Mouse (Mus musculus) embryonic facial prominence, embryonic 14.5 days (tissue): Measurements from ENCODE around the gene Rassf4. TPM values are rescaled to one million over a fixed set of nuclear protein-coding genes. Genes with fewer than 3 reads are reported as not detected.

Experiments
- ATAC-seq: fragments of 200-750 bp; cut with Nextera tagmentation; 2 replicates; pipeline ENCODE4 v1.8.0; 2017; ENCODE audit warnings: low read depth, moderate number of reproducible peaks, moderate TSS enrichment
- DNase-seq: peaks from one replicate; pipeline ENCODE4 v3.0.0-alpha.2; 2015; ENCODE audit warnings: low spot score
- H3K27ac ChIP-seq: fragments of 300-500 bp; sonication (generic); replicated peaks from 2 replicates; pipeline ENCODE4 v1.5.1; 2014; ENCODE audit warnings: low read depth, mild to moderate bottlenecking, low read length, moderate library complexity
- H3K27me3 ChIP-seq: fragments of 300-500 bp; sonication (generic); replicated peaks from 2 replicates; pipeline ENCODE4 v1.6.1; 2014; ENCODE audit warnings: low read length; ENCODE audit not compliant: control insufficient read depth, insufficient read depth
- H3K36me3 ChIP-seq: fragments of 300-500 bp; sonication (generic); 2 replicates; pipeline ENCODE4 v1.6.1; 2014; ENCODE audit warnings: low read length, mixed read lengths; ENCODE audit not compliant: control insufficient read depth, insufficient read depth
- H3K4me1 ChIP-seq: fragments of 300-500 bp; sonication (generic); 2 replicates; pipeline ENCODE4 v1.6.1; 2014; ENCODE audit warnings: antibody characterized with exemption, low read length; ENCODE audit not compliant: control insufficient read depth, insufficient read depth
- H3K4me2 ChIP-seq: fragments of 300-500 bp; sonication (generic); 2 replicates; pipeline ENCODE4 v1.6.1; 2014; ENCODE audit warnings: low read depth, mild to moderate bottlenecking, low read length, moderate library complexity, mixed read lengths
- H3K4me3 ChIP-seq: fragments of 300-500 bp; sonication (generic); 2 replicates; pipeline ENCODE4 v1.5.1; 2014; ENCODE audit warnings: low read depth, mild to moderate bottlenecking, low read length
- H3K9ac ChIP-seq: fragments of 300-500 bp; sonication (generic); 2 replicates; pipeline ENCODE4 v1.6.1; 2014; ENCODE audit warnings: low read depth, mild to moderate bottlenecking, low read length, moderate library complexity, mixed read lengths
- H3K9me3 ChIP-seq: fragments of 300-500 bp; sonication (generic); 2 replicates; pipeline ENCODE4 v1.6.1; 2016; ENCODE audit warnings: low read length; ENCODE audit not compliant: control insufficient read depth
- WGBS: fragments of 180-500 bp; shearing (Covaris S2); extraction: QIAGEN DNeasy Blood & Tissue Kit; methylation state at CpG from one replicate; pipeline ENCODE4 v1.1.7; 2014; 5-methylcytosine and 5-hydroxymethylcytosine counted together
- polyA plus RNA-seq: library from polyadenylated mRNA; unstranded; fragments of >200 nt; fragmentation: Nextera tagmentation; extraction: Ambion mirVana; gene quantifications from 2 replicates; pipeline ENCODE4 v1.2.1, GENCODE M21; 2014

The Rassf4 gene
- polyA plus RNA-seq = 17.5 and 17.9 TPM in 2 replicates

GRCm38 (mm10) chr6:116673471-116674282 lies at the start of gene Rassf4:
TSS of gene Rassf4 (minus strand) at chr6:116673952.
- Histone ChIP-seq H3K36me3 (no peaks in the 10 kb centered on the region), H3K4me2 (peak within 1 kb of the TSS; percentile 77), H3K27ac (no peak within 1 kb of the TSS; the same call in 1 of the 2 replicates), H3K9me3 (no peaks in the 10 kb centered on the region), H3K9ac (peak within 1 kb of the TSS; percentile 51), H3K4me1 (peaks cover 13% of the 10 kb centered on the region; the same call in 1 of the 2 replicates), H3K4me3 (peak within 1 kb of the TSS; percentile 48), H3K27me3 (0 out of 2 replicates have a peak, but pooled peaks cover 3% of the 10 kb centered on the region)
- DNase-seq = peak; percentile 91
- WGBS = 0% methylated on average over 38 of the region's 44 CpGs
- ATAC-seq = peak; percentile 90

DNA sequence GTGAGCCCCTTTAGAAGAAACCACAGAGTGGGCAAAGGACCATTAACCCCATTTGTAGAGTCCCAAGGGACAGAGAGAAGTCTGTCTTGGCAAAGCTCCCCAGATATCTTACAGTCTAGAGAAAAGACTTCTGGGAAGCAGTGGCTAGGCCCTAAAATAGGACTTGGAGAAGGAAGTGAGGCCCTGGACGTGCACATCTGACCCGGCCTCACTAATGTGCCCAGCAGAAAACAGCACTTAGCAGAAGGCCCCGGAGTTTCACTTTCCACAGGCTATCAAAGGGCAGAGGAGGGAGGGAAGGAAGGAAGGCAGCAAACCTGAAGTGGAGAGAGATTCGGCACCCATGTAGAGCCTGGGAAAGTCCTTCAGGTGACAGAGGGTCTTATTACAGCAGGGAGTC lies 45.2 kb upstream of the Rassf4 start:
- Histone ChIP-seq H3K4me2 (no peak overlapping the region), H3K27me3 (no peaks in the 10 kb centered on the region), H3K4me3 (no peak overlapping the region), H3K27ac (no peak overlapping the region), H3K4me1 (no peaks in the 10 kb centered on the region), H3K9me3 (no peaks in the 10 kb centered on the region), H3K9ac (no peak overlapping the region), H3K36me3 (no peaks in the 10 kb centered on the region)
- ATAC-seq (no peak), DNase-seq (no peak)
- 70% methylated on average over 4 of the region's 4 CpGs for WGBS

GRCm38 (mm10) chr6:116718361-116718760 lies 44.6 kb upstream of the Rassf4 start:
- no peak for DNase-seq
- H3K4me3 ChIP-seq = no peak overlapping the region
- 75% methylated on average over 4 of the region's 4 CpGs for WGBS
- no peak overlapping the region for H3K4me2 ChIP-seq
- no peak overlapping the region for H3K27ac ChIP-seq
- no peaks in the 10 kb centered on the region for H3K36me3 ChIP-seq
- H3K9me3 ChIP-seq = no peaks in the 10 kb centered on the region
- no peak overlapping the region for H3K9ac ChIP-seq
- H3K27me3 ChIP-seq = no peaks in the 10 kb centered on the region
- ATAC-seq = no peak
- no peaks in the 10 kb centered on the region for H3K4me1 ChIP-seq

DNA sequence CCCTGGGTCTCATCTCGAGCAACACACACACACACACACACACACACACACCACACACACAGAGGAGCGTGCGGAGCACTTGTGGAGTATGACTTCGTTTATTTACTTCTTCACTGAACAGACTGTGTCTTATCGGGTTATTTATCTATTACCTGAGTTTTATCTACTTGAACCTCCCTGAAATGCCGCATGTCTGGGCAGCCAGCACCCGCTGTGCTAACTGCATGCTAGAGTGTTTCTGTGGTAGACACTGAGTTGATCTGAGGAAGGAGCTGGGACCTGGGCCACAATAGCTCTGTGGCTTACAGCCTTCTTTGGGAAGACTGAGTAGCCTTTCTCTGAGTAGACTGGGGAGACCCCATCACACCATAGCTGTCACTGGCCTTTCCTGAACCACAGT lies 44.1 kb upstream of the Rassf4 start:
- Histone ChIP-seq H3K36me3 (no peaks in the 10 kb centered on the region), H3K4me3 (no peak overlapping the region), H3K9ac (no peak overlapping the region), H3K27me3 (no peaks in the 10 kb centered on the region), H3K4me2 (no peak overlapping the region), H3K4me1 (no peaks in the 10 kb centered on the region), H3K9me3 (no peaks in the 10 kb centered on the region), H3K27ac (no peak overlapping the region)
- ATAC-seq (no peak), DNase-seq (no peak)
- WGBS = 90% methylated on average over 7 of the region's 7 CpGs

DNA sequence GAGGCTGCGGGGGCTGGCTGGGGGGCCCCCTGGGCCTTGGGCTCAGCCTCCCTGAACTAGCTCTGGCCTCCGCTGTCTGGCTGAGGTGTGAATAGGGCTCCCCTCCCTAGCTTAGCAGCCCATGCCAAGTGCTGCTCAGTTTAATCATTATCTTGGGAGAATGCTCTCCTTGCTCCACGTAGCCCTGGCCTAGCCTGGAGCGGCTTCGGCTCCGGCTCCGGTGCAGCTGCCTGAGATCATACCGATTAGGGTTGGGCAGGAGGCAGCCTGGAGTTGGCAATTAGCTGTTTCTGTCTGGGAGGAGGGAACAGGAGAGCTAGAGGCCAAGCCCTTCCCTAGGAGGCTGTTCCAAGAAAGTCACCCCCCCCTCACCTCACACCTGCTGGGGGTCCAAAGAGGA lies 42.9 kb upstream of the Rassf4 start, which contains the start of gene Tmem72:
Tmem72 (minus strand) TSS at position 248 of the 400 bp plus-strand sequence.
- Histone ChIP-seq H3K9me3 (no peaks in the 10 kb centered on the region), H3K9ac (no peak within 1 kb of the TSS), H3K4me3 (no peak within 1 kb of the TSS), H3K27ac (no peak within 1 kb of the TSS), H3K4me2 (no peak within 1 kb of the TSS), H3K36me3 (no peaks in the 10 kb centered on the region), H3K4me1 (no peaks in the 10 kb centered on the region), H3K27me3 (no peaks in the 10 kb centered on the region)
- ATAC-seq (0 out of 2 replicates have a peak, but pooled peaks have one; percentile 37), DNase-seq (peak; percentile 9)
- WGBS = 70% methylated on average over 1 of the region's 8 CpGs

- Histone ChIP-seq H3K27ac (no peak overlapping the region), H3K27me3 (no peaks in the 10 kb centered on the region), H3K9me3 (no peaks in the 10 kb centered on the region), H3K4me1 (no peaks in the 10 kb centered on the region), H3K9ac (no peak overlapping the region), H3K36me3 (no peaks in the 10 kb centered on the region), H3K4me2 (no peak overlapping the region), H3K4me3 (no peak overlapping the region)
- no peak for DNase-seq
- ATAC-seq = no peak
- WGBS = 93% methylated on average over 2 of the region's 2 CpGs
Measured at GRCm38 (mm10) chr6:116715166-116715565, 41.4 kb upstream of the Rassf4 start.

- Histone ChIP-seq H3K27me3 (no peaks in the 10 kb centered on the region), H3K4me3 (no peak overlapping the region)
- no peak for ATAC-seq
Measured at GRCm38 (mm10) chr6:116714576-116714975, 40.8 kb upstream of the Rassf4 start.

DNA sequence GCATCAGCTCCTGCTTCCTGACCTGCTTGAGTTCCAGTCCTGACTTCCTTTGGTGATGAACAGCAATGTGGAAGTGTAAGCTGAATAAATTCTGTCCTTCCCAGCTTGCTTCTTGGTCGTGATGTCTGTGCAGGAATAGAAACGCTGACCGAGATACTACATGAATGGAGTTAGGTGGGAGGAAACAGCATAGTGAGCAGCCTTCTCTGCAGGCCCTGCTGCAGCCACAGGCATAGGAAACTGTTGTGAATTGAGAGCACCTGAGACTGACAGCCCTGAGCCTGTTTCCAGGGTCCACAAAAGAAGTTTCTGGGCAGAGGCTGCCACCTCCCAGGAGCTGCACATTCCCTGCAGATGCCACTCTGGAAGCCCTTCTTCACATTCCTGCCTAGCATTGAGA lies 40.2 kb upstream of the Rassf4 start:
- 77% methylated on average over 3 of the region's 3 CpGs for WGBS
- H3K27ac ChIP-seq = no peak overlapping the region
- H3K4me1 ChIP-seq = no peaks in the 10 kb centered on the region
- no peak overlapping the region for H3K4me3 ChIP-seq
- no peak for DNase-seq
- ATAC-seq = no peak
- no peaks in the 10 kb centered on the region for H3K9me3 ChIP-seq
- H3K4me2 ChIP-seq = no peak overlapping the region
- H3K27me3 ChIP-seq = no peaks in the 10 kb centered on the region
- H3K36me3 ChIP-seq = no peaks in the 10 kb centered on the region
- H3K9ac ChIP-seq = no peak overlapping the region

More at GRCm38 (mm10) chr6:116714576-116714975, 40.8 kb upstream of the Rassf4 start:
- WGBS = 68% methylated on average over 5 of the region's 5 CpGs
- no peaks in the 10 kb centered on the region for H3K36me3 ChIP-seq
- H3K4me1 ChIP-seq = no peaks in the 10 kb centered on the region
- DNase-seq = peak; percentile 17
- H3K9ac ChIP-seq = no peak overlapping the region
- H3K4me2 ChIP-seq = no peak overlapping the region
- no peaks in the 10 kb centered on the region for H3K9me3 ChIP-seq
- no peak overlapping the region for H3K27ac ChIP-seq

DNA sequence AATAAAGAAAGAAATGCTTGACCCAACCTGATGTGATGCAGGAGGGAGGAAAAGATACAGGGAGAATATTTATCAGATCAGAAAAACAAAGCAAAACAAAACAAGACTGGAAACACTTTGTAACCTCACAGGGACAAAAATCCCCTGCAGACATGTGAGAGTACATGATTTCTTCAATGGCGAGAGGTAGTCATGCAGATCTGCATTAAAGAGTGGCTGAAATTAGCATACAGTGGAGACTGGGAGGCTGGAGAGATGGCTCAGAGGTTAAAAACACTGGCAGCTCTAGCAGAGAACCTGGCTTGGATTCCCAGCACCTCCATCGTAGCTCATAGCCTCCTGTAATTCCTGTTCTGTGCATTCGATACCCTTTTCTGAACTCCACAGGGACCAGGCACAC lies 38.8 kb upstream of the Rassf4 start:
- no peak overlapping the region for H3K4me3 ChIP-seq
- DNase-seq (no peak), ATAC-seq (no peak)
- no peak overlapping the region for H3K9ac ChIP-seq
- H3K27ac ChIP-seq = no peak overlapping the region
- no peak overlapping the region for H3K4me2 ChIP-seq
- 76% methylated on average over 3 of the region's 3 CpGs for WGBS
- H3K4me1 ChIP-seq = no peaks in the 10 kb centered on the region
- H3K36me3 ChIP-seq = no peaks in the 10 kb centered on the region
- H3K9me3 ChIP-seq = no peaks in the 10 kb centered on the region
- no peaks in the 10 kb centered on the region for H3K27me3 ChIP-seq
